Mouse (Mus musculus) stomach, embryonic 16.5 days (tissue): ENCODE data around the gene Capn12. TPM values are rescaled to one million over a fixed set of nuclear protein-coding genes. Genes with fewer than 3 reads are reported as not detected.

ENCODE experiments used
- ATAC-seq: fragments of 200-750 bp; cut with Nextera tagmentation; 2 replicates; pipeline ENCODE4 v1.8.0; 2017; ENCODE audit warnings: moderate number of reproducible peaks, moderate TSS enrichment; ENCODE audit not compliant: insufficient read depth, low FRiP score
- H3K27ac ChIP-seq: fragments of 300-500 bp; sonication (generic); 2 replicates; pipeline ENCODE4 v1.5.1; 2014; ENCODE audit warnings: low read length
- H3K27me3 ChIP-seq: fragments of 300-500 bp; sonication (generic); 2 replicates; pipeline ENCODE4 v1.6.1; 2014; ENCODE audit warnings: low read length, control low read depth, mixed read lengths; ENCODE audit not compliant: control insufficient read depth, insufficient read depth
- H3K36me3 ChIP-seq: fragments of 300-500 bp; sonication (generic); 2 replicates; pipeline ENCODE4 v1.6.1; 2014; ENCODE audit warnings: low read length; ENCODE audit not compliant: control insufficient read depth, insufficient read depth
- H3K4me1 ChIP-seq: fragments of 300-500 bp; sonication (generic); 2 replicates; pipeline ENCODE4 v1.6.1; 2014; ENCODE audit warnings: low read length, control low read depth, mixed read lengths; ENCODE audit not compliant: control insufficient read depth, insufficient read depth
- H3K4me2 ChIP-seq: fragments of 300-500 bp; sonication (generic); 2 replicates; pipeline ENCODE4 v1.6.1; 2014; ENCODE audit warnings: low read depth, low read length, mixed read lengths
- H3K4me3 ChIP-seq: fragments of 300-500 bp; sonication (generic); replicated peaks from 2 replicates; pipeline ENCODE4 v1.5.1; 2014; ENCODE audit warnings: mild to moderate bottlenecking, low read length
- H3K9ac ChIP-seq: fragments of 300-500 bp; sonication (generic); 2 replicates; pipeline ENCODE4 v1.6.1; 2014; ENCODE audit warnings: low read length
- H3K9me3 ChIP-seq: fragments of 300-500 bp; sonication (generic); replicated peaks from 2 replicates; pipeline ENCODE4 v1.6.1; 2016; ENCODE audit warnings: low read length, control low read depth; ENCODE audit not compliant: control insufficient read depth
- WGBS: fragments of 180-500 bp; shearing (Covaris S2); extraction: QIAGEN DNeasy Blood & Tissue Kit; methylation state at CpG from one replicate; pipeline ENCODE4 v1.1.7; 2014; 5-methylcytosine and 5-hydroxymethylcytosine counted together
- polyA plus RNA-seq: library from polyadenylated mRNA; unstranded; fragments of >200 nt; fragmentation: Nextera tagmentation; extraction: Ambion mirVana; gene quantifications from 2 replicates; pipeline ENCODE4 v1.2.1, GENCODE M21; 2015

Gene Capn12
- polyA plus RNA-seq, 1 experiment from 2014 or later, result 0.59 TPM

DNA sequence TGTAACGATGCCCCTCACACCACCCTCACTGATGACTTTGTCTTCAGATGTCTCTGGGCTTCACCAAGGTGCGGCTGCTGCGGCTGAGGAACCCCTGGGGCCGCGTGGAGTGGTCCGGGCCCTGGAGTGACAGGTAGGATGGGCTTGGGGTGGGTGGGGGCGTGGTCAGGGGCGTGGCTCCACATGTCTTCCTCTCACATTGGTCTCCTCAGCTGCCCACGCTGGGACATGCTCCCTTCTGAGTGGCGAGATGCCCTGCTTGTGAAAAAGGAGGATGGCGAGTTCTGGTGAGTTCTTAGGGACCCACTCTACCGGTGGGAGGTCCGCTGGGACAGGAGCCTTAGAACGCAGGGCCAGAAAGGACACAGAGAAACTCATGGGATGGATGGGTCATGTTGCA lies 5.3 kb downstream of the Capn12 start:
- no peak overlapping the region for H3K4me2 ChIP-seq
- H3K27me3 ChIP-seq, result peaks cover 21% of the 10 kb centered on the region; the same call in 1 of the 2 replicates
- no peaks in the 10 kb centered on the region for H3K9me3 ChIP-seq
- no peaks in the 10 kb centered on the region for H3K36me3 ChIP-seq
- H3K4me3 ChIP-seq, result no peak overlapping the region
- no peak overlapping the region for H3K27ac ChIP-seq
- WGBS, result 20% methylated on average over 14 of the region's 14 CpGs
- no peak for ATAC-seq
- H3K9ac ChIP-seq, result no peak overlapping the region
- peaks cover 8% of the 10 kb centered on the region for H3K4me1 ChIP-seq

DNA sequence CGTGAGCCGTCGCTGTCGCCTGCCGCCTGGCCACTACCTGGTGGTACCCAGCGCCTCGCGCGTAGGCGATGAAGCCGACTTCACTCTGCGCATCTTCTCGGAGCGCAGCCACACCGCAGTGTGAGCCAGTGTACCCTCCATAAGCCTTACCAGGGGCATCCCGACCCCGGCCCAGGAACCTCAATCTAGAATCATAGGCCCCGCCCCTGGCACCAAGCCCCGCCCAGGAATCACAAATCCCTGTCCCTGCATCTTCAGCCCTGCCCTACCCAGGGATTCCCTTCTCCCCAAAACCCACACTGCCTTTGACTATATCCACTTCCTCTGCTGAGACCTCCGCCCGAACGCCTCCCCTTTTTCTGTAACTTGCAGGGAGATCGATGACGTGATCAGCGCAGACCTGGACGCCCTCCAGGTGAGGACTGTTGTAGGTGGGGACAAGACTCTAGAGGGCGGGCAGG lies 7.5 kb downstream of the Capn12 start:
- peak overlapping the region; percentile 64 for H3K4me2 ChIP-seq
- peak overlapping the region; percentile 40 for H3K4me3 ChIP-seq
- H3K27ac ChIP-seq, result no peak overlapping the region
- peaks cover 21% of the 10 kb centered on the region; the same call in 1 of the 2 replicates for H3K27me3 ChIP-seq
- 3% methylated on average over 27 of the region's 27 CpGs for WGBS
- H3K9me3 ChIP-seq, result no peaks in the 10 kb centered on the region
- H3K9ac ChIP-seq, result peak overlapping the region; percentile 56
- peak; percentile 23; the same call in 1 of the 2 replicates for ATAC-seq
- H3K36me3 ChIP-seq, result peaks cover 16% of the 10 kb centered on the region
- H3K4me1 ChIP-seq, result peaks cover 8% of the 10 kb centered on the region

DNA sequence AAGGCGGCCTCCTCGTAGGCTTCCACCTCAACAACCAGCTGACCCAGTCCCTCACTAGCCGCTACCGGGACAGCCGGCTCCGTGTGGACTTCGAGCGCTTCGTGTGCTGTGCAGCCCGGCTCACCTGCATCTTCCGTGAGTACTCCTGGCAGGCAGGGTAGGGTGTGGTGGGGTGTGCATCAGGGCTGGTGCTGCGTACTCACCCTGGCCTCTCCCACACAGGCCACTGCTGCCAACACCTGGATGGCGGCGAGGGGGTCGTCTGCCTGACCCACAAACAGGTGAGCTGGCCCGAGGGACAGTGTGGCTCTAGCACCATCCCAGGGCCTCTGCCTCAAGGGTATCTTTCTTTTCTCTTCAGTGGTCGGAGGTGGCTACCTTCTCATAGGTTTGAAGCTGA lies 11.4 kb downstream of the Capn12 start:
- Histone ChIP-seq H3K27ac (no peak overlapping the region), H3K27me3 (peaks cover 19% of the 10 kb centered on the region; the same call in 1 of the 2 replicates), H3K4me3 (no peak overlapping the region), H3K36me3 (peaks cover 37% of the 10 kb centered on the region), H3K4me2 (no peak overlapping the region), H3K9ac (no peak overlapping the region), H3K9me3 (no peaks in the 10 kb centered on the region), H3K4me1 (peaks cover 8% of the 10 kb centered on the region)
- 92% methylated on average over 17 of the region's 17 CpGs for WGBS
- ATAC-seq, result no peak

DNA sequence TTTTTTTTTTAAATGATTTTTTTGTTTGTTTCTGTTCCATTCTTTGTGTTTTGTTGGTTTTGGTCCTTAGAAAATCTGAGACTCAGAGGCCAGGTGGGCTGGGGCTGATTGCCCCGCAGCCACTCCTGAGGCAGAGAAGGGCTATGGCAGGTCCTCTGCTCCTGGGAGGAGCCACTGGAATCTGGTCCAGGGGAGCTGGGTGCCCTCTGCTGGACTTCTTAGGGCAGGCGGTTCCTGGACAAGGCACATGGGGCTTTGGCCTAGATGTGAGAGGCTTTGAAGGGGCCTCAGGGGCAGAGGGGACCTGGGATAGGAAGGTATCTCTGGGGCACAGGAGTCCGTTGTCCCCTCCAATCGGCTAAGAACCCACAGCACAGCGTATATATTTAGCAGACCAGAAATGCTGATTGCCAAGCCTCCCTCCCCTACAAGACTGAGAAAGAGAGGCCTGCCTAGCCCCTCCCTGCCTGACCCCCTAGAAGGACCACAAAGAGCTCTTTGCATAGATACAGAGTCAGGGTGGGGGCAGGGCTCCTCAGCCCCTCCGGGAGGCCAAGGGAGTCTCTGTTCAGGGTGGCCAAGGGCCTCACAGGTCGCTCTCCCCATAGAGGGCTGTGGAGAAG lies 12.5 kb downstream of the Capn12 start:
- H3K27me3 ChIP-seq, result peaks cover 8% of the 10 kb centered on the region; the same call in 1 of the 2 replicates
- peak; percentile 53; the same call in 1 of the 2 replicates for ATAC-seq
- H3K9ac ChIP-seq, result no peak overlapping the region
- H3K9me3 ChIP-seq, result no peaks in the 10 kb centered on the region
- peaks cover 47% of the 10 kb centered on the region for H3K36me3 ChIP-seq
- H3K4me3 ChIP-seq, result no peak overlapping the region
- no peak overlapping the region for H3K27ac ChIP-seq
- peaks cover 6% of the 10 kb centered on the region for H3K4me1 ChIP-seq
- H3K4me2 ChIP-seq, result no peak overlapping the region
- WGBS, result 48% methylated on average over 7 of the region's 7 CpGs

DNA sequence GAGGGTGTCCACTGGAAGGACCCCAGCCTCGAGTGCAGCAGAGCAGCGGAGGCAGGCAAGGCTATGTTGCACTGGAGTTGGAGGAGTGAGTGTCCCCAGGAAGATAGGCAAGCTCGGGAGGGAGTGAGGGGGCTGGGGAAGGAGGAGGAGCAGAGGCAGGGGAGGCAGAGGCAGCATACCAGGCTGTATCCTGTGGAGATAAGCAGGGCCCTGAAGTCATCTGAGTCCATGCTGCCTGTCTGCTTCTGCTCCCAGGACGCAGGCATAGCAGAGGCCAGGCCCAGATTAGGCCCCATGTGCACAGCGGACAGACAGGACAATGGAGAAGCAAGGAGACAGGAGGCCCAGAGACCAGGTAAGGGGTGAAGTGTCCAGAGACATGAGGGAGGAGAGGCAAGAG lies 13.7 kb downstream of the Capn12 start:
- ATAC-seq, result no peak

DNA sequence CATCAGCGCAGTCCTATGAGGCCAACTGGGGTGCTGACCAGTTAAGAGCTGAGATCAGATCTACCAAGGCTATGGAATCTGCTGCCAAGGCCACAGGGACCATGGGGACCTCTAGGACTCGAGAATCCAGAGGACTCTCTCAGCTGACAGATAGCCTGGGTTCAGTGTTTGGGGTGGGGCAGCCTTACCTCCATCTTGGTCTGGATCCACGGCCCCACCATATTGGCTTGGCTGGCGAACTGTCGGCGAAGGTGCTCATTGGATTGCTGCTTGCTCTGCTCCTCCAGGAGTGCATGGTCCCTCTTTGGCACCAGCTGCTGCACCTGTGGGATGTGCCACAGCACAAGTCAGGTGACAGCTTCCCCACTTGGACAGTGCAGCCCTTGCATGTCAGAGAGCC lies 16.4 kb downstream of the Capn12 start:
- Histone ChIP-seq H3K9ac (no peak overlapping the region), H3K4me3 (no peak overlapping the region), H3K9me3 (no peaks in the 10 kb centered on the region), H3K27ac (no peak overlapping the region), H3K27me3 (no peaks in the 10 kb centered on the region), H3K4me2 (no peak overlapping the region), H3K36me3 (peaks cover 65% of the 10 kb centered on the region), H3K4me1 (no peaks in the 10 kb centered on the region)
- no peak for ATAC-seq
- WGBS, result 95% methylated on average over 6 of the region's 6 CpGs

More for the DNA sequence above, 13.7 kb downstream of the Capn12 start:
- H3K9ac ChIP-seq, result no peak overlapping the region
- no peaks in the 10 kb centered on the region for H3K27me3 ChIP-seq
- no peaks in the 10 kb centered on the region for H3K9me3 ChIP-seq
- WGBS, result 48% methylated on average over 5 of the region's 5 CpGs
- H3K27ac ChIP-seq, result no peak overlapping the region
- H3K36me3 ChIP-seq, result peaks cover 55% of the 10 kb centered on the region
- H3K4me3 ChIP-seq, result no peak overlapping the region
- no peak overlapping the region for H3K4me2 ChIP-seq
- H3K4me1 ChIP-seq, result no peaks in the 10 kb centered on the region; the same call in 1 of the 2 replicates

DNA sequence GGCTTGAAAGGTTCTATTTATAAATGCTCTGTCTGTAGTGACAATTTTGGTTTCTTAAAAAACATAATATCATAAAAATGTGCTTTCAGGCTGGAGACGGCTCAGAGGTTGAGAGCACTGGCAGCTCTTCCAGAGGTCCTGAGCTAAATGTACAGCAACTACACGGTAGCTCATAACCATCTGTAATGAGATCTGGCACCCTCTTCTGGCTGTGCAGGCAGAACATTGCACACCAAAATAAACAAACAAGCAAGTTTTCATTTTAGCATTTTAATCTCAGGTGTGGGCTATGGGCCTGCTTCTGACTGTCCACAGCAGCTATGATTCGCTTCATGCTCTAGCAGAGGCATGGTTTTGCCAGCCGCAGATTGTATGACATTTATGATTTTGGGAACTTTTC lies 18.8 kb downstream of the Capn12 start:
- no peak overlapping the region for H3K27ac ChIP-seq
- H3K9me3 ChIP-seq, result no peaks in the 10 kb centered on the region
- 78% methylated on average over 4 of the region's 4 CpGs for WGBS
- no peak for ATAC-seq
- no peak overlapping the region for H3K4me3 ChIP-seq
- no peaks in the 10 kb centered on the region for H3K27me3 ChIP-seq
- no peak overlapping the region for H3K4me2 ChIP-seq
- no peaks in the 10 kb centered on the region for H3K4me1 ChIP-seq
- H3K36me3 ChIP-seq, result peaks cover 77% of the 10 kb centered on the region
- H3K9ac ChIP-seq, result no peak overlapping the region

DNA sequence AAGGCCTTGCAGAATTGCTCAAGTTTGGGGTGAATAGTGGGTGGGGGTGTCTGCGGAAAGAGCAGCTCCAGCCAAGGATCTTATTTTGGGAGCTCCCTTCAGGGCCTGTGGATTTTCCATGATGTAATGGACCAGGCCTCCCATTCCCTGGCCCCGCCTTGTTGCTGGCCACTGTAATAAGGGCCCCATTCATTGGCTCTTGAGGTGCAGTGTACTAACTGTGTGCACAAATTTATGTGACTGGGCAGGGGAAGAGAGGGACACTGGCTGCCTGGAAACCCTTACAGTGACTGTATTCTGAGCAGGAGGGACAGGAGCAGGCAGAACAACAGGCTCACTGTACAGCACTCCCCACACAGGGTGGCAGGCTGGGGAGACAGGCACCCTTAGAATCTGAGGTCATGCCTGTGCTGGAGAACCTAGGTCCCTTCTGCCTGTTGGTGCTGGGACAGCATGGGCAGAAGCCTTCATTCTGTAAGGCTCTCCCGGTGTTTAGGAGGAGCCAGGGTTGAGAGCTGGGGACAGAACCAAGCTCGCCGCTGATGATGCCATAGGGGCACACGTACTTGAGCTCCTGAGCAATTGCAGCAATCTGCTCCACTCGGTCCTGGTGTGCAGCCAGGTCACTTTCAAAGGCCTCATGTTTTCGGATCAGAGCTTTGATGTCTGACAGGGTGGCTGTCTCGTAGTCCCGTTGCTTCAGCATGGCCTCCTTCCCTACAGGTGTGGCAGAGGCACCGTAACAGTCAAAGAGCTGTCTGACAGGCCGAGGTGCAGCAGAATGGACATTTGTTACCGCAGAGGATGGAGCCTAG lies 20.3 kb downstream of the Capn12 start:
- Histone ChIP-seq H3K4me2 (no peak overlapping the region), H3K27me3 (no peaks in the 10 kb centered on the region), H3K9me3 (no peaks in the 10 kb centered on the region), H3K36me3 (peaks cover 75% of the 10 kb centered on the region), H3K27ac (no peak overlapping the region; the same call in 1 of the 2 replicates), H3K4me1 (no peaks in the 10 kb centered on the region), H3K4me3 (no peak overlapping the region), H3K9ac (no peak overlapping the region)
- ATAC-seq, result peak; percentile 59; the same call in 1 of the 2 replicates
- 89% methylated on average over 13 of the region's 13 CpGs for WGBS

DNA sequence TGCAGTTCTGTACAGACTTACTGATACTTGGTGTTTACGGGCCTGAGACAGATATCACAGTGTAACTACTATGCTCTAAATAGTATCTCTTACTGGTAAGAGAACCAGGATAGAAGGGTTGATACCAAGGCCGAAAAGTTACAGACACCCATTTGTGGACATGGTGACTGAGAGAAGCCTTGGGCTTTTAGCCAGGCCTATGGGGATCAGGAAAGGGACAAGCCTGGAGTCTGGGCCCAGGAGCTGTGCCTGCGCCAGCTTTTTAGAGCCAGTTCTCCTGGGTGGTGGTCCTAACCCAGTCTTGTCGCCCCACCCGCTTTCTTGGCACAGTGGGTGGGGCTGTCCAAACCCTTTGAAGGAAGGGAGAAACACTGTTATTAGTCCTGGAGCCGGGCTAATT lies 21.0 kb downstream of the Capn12 start:
- Histone ChIP-seq H3K36me3 (peaks cover 73% of the 10 kb centered on the region), H3K4me3 (no peak overlapping the region), H3K4me2 (no peak overlapping the region), H3K4me1 (no peaks in the 10 kb centered on the region), H3K9ac (no peak overlapping the region), H3K27me3 (no peaks in the 10 kb centered on the region), H3K27ac (no peak overlapping the region), H3K9me3 (no peaks in the 10 kb centered on the region)
- WGBS, result 84% methylated on average over 6 of the region's 6 CpGs
- no peak for ATAC-seq
